Mouse (Mus musculus) left cerebral cortex, postnatal 10 days (tissue): Measurements from ENCODE around the gene Ablim2. TPM values are rescaled to one million over a fixed set of nuclear protein-coding genes. Genes with fewer than 3 reads are reported as not detected.
A peak's percentile ranks its signal among the peaks of the same experiment; 100 is the strongest.

Experiments
- DNase-seq, 2 experiments: peaks; one replicate each; pipeline ENCODE4 v3.0.0; 2021 to 2022; ENCODE audit warnings: low spot score in 2 of 2, mixed read lengths in 1 of 2; ENCODE audit errors: extremely low spot score in 1 of 2
- intact Hi-C: fragments of 180-260 bp; cut with DNase I; formaldehyde crosslinking; loops from one replicate; pipeline ENCODE4 v1.15.1; 2025
- total RNA-seq, 2 experiments: library from RNA; stranded (reverse); gene quantifications; 2 replicates each; pipeline ENCODE4 v1.2.3; 2021

Ablim2 gene
- total RNA-seq, 2 experiments from 2014 or later, result 73.1 to 80.7 TPM

DNA sequence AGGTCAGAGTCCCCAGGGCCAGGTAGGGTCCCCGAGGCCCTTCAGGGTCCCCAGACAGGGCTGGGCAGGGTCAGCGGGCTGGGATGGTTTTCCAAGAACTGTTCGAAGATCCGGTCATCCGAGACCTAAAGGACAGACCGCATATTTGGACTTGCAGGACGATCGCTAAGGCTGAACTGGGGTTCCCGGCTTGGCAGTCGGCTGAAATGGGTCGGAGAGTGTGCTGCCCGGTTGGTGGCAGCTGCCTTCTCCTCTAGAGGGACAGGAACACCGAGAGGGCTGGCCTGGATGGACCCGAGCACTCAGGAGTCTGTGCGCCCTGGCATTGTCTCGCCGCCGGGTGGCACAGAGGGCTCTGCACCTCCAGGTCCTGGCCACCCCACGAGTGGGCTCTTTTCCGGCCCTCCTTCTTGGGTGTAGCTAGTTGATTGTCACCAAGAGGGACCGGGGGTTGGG lies 136.2 kb downstream of the Ablim2 start:
- DNase-seq, result peak; percentile 54 to 81
- intact Hi-C loops, result loop anchor here (5.0 kb wide), 1 partner anchor 78 kb away; no protein-coding TSS in a partner anchor

- intact Hi-C loops, result loop anchor here (5.0 kb wide), 1 partner anchor 78 kb away; no protein-coding TSS in a partner anchor
Measured at GRCm38 (mm10) chr5:35894295-35895047, 136.8 kb downstream of the Ablim2 start.

DNA sequence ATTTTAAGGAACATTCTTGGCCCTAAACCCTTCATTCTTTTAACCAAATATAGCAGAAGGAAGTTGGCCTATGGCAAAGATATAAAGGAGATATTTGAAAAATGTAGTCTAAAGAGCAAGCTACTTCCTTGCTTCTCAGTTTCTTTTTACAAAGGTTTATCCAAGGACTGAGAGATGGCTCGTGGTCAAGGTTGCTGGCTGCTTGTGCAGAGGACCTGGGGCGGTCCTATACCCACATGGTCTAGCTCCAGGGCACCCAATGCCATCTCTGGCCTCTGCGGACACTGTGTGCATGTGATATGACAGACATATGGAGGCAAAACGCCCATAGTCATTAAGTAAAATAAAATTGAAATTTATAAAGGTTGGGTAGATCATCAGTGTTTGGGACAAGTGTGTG lies 138.2 kb downstream of the Ablim2 start:
- intact Hi-C loops, result no loop called here
- DNase-seq, result no peak

More at GRCm38 (mm10) chr5:35894295-35895047, 136.8 kb downstream of the Ablim2 start:
- peak in 1 of 2 experiments; percentile 39 for DNase-seq

GRCm38 (mm10) chr5:35896556-35896955 lies 138.9 kb downstream of the Ablim2 start:
- no peak for DNase-seq
- intact Hi-C loops, result no loop called here

- no peak for DNase-seq
- intact Hi-C loops, result no loop called here
Measured at GRCm38 (mm10) chr5:35897147-35897546, 139.5 kb downstream of the Ablim2 start.

DNA sequence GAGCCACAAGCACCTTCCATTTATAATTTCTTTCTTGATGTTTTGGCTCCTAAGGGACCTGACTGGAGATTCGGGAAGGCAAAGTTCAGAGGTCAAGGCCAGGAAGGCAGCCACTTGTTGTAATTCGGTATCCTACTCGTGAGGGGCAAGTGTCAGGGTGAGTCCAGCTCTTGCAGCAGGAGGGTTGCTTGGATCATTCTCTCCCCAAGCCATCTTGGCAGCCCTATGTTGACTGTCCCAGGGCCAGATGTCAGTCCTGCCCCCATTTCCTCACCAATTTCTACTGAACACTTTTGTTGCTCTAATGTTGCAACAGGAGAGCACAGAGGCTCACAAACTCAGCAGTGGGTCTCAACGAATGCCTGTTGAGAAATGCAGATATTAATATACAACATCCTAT lies 140.4 kb downstream of the Ablim2 start:
- intact Hi-C loops, result no loop called here
- DNase-seq, result no peak

- intact Hi-C loops, result no loop called here
- no peak for DNase-seq
Measured at GRCm38 (mm10) chr5:35898994-35899393, 141.3 kb downstream of the Ablim2 start.

GRCm38 (mm10) chr5:35900401-35901225 lies 142.9 kb downstream of the Ablim2 start:
- DNase-seq, result no peak
- intact Hi-C loops, result no loop called here

DNA sequence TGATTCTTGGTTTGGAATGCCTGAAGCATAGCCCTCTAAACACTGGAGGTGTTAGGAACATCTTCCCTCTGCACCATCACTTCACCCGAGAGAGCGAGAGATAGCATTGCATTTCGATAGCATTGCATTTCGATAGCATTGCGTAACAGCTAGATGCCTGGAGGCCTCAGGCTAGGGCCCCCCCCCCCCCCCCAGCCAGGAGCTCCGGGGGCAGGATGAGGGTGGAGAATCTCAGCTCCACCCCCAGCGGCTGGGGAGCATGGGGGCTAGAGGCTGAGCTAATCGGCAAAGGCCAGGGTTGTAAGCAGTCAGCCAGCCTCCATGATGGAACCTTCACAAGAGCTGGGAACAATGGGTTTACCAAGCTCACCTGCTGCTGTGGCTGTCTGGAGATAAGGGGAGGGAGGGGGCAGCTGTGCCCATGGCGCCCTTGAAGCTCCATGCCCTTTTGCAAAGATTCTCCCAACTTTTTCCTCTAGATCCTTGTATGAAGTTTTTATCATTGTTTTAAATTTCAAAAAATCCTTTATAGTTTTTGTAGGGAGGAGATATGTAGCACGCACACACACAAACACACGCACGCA lies 143.6 kb downstream of the Ablim2 start:
- intact Hi-C loops, result no loop called here
- DNase-seq, result no peak

GRCm38 (mm10) chr5:35903456-35903855 lies 145.8 kb downstream of the Ablim2 start:
- intact Hi-C loops, result no loop called here
- DNase-seq, result no peak

GRCm38 (mm10) chr5:35905283-35905682 lies 147.6 kb downstream of the Ablim2 start:
- no peak for DNase-seq
- intact Hi-C loops, result no loop called here

GRCm38 (mm10) chr5:35907090-35907489 lies 149.4 kb downstream of the Ablim2 start:
- DNase-seq, result no peak
- intact Hi-C loops, result no loop called here

DNA sequence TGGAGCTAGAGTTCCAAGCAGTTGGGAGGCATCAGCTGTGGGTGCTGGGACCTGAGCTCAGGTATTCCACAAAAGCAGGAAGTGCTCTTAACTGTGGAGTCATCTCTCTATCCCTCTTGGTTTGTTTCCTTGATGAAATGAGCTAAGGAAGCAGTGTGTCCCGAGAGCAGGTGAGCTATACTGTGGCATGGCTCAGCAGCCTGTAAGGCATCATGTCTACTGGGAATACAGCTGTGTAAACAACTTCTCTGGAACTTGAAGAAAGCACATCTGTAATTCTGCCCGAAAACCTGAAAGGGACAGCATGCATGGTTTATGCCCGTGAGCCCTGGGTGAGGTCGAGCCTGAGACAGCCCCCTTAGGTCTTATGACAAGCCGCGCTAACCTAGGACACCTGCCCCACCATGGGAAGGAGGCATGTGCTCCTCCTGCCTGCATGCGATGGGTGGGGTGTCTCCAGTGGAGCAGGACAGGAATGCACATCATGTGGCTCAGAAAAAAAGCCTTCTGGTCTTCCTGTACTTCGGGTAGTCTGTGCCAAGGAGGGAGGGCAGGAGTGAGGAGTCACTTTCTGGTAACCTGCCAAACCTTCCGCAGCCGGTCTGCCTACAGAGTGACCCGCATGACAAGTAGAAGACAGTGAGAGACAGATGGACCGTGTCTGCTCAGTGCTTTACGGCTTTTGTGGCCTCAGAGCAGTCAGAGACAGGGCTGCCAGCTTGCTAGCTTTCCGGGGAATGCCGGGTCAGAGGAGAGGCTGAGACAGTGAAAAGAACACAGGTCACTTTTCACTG lies 150.2 kb downstream of the Ablim2 start:
- DNase-seq, result peak; percentile 78 to 80
- intact Hi-C loops, result no loop called here

DNA sequence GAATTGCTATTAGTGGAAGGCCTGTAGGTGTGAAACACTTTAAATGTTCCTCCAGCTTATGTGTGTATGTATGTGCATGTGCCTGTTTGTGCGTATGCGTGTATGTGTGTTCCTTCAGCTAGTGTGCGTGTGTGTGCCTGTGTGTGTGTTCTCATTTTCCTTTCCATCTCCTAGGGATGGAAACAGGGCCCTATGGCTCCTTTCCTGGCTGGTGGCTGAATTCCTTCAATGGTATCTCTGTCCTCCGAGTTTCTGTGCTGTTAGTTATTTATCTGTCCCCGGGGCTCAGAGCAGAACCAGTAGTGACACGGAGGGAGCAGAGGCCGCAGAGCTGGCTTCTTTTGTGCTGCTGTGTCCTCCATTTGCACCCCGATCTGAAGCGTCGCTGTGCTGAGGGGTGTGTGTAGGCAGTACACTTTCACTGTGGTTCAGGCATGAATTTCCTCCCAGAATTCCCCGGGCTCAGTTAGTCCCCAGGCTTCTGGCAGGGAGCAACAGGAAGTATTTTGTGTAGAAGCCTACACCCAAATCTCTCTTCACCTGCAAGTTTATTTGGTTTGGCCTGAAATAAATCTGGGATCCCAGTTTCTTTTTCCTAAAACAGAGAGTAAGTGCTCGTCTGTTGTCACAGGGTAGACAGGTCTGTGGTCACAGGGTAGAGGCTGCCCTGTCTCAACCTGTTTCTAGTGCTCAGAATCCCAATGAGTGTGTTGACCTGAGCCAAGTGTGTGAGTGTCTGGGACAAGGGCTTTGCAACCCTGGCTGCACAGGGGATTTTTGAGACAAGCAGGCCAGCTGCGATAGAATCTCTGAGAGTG lies 151.2 kb downstream of the Ablim2 start:
- peak in 1 of 2 experiments; percentile 48 for DNase-seq
- intact Hi-C loops, result no loop called here

GRCm38 (mm10) chr5:35915629-35916300 lies 158.1 kb downstream of the Ablim2 start:
- intact Hi-C loops, result no loop called here
- no peak for DNase-seq

GRCm38 (mm10) chr5:35916666-35917065 lies 159.0 kb downstream of the Ablim2 start:
- DNase-seq, result no peak
- intact Hi-C loops, result no loop called here

DNA sequence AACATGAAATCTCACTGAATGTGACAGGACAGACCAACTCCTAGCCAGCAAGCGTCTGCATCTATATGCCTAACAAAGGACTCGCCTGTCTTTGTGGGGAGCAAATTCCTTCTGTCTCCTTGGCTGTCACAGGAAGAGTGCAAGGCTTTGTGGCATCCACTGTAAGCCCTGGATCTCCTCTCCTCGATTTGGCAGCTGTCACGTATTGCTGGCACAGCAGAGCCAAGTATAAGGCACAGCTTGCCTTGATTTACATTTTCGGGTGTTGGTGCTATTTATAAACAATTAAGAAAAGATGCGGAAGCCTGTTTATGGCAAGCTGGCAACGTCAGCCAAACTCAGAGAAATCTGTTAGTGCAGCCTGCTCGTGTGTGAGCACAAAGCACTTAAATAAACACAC lies 160.7 kb downstream of the Ablim2 start:
- intact Hi-C loops, result no loop called here
- peak in 1 of 2 experiments; percentile 66 for DNase-seq
